Mouse (Mus musculus): ENCODE data around the gene Sptlc2. TPM values are rescaled to one million over a fixed set of nuclear protein-coding genes. Genes with fewer than 3 reads are reported as not detected.

Sptlc2 gene
- polyA plus RNA-seq, 1 experiment, result 31.0 TPM

- TF ChIP-seq CTCF (IDR thresholded peaks at IDR 0.05; ENCODE audit: borderline replicate concordance, extremely low read depth, insufficient read depth, insufficient read length) (no peak), POLR2A (IDR thresholded peaks at IDR 0.05; ENCODE audit: borderline replicate concordance, extremely low read depth, insufficient read depth, insufficient read length, poor library complexity, severe bottlenecking) (no peak)
- DNase-seq (ENCODE audit: low read depth), result no peak
These were observed 5.4 kb upstream of the Sptlc2 start for GRCm38 (mm10) chr12:87393447-87394145.

- TF ChIP-seq CTCF (IDR thresholded peaks at IDR 0.05; ENCODE audit: borderline replicate concordance, extremely low read depth, insufficient read depth, insufficient read length), result no peak
- no peak for TF ChIP-seq POLR2A (IDR thresholded peaks at IDR 0.05; ENCODE audit: borderline replicate concordance, extremely low read depth, insufficient read depth, insufficient read length, poor library complexity, severe bottlenecking)
- DNase-seq (ENCODE audit: low read depth), result no peak
These were observed 3.2 kb upstream of the Sptlc2 start for GRCm38 (mm10) chr12:87391355-87391754.

- TF ChIP-seq POLR2A (IDR thresholded peaks at IDR 0.05; ENCODE audit: borderline replicate concordance, extremely low read depth, insufficient read depth, insufficient read length, poor library complexity, severe bottlenecking) (no peak), CTCF (IDR thresholded peaks at IDR 0.05; ENCODE audit: borderline replicate concordance, extremely low read depth, insufficient read depth, insufficient read length) (no peak)
- no peak for DNase-seq (ENCODE audit: low read depth)
These were observed 1.1 kb upstream of the Sptlc2 start for GRCm38 (mm10) chr12:87389231-87389630.

- TF ChIP-seq CTCF (IDR thresholded peaks at IDR 0.05; ENCODE audit: borderline replicate concordance, extremely low read depth, insufficient read depth, insufficient read length) (no peak), POLR2A (IDR thresholded peaks at IDR 0.05; ENCODE audit: borderline replicate concordance, extremely low read depth, insufficient read depth, insufficient read length, poor library complexity, severe bottlenecking) (no peak)
- DNase-seq (ENCODE audit: low read depth), result peak; percentile 27
These were observed 709 bp downstream of the Sptlc2 start for GRCm38 (mm10) chr12:87387171-87388121.

GRCm38 (mm10) chr12:87385051-87385450 lies 3.1 kb downstream of the Sptlc2 start:
- TF ChIP-seq CTCF (IDR thresholded peaks at IDR 0.05; ENCODE audit: borderline replicate concordance, extremely low read depth, insufficient read depth, insufficient read length) (no peak), POLR2A (IDR thresholded peaks at IDR 0.05; ENCODE audit: borderline replicate concordance, extremely low read depth, insufficient read depth, insufficient read length, poor library complexity, severe bottlenecking) (no peak)
- DNase-seq (ENCODE audit: low read depth), result no peak

- no peak for DNase-seq (ENCODE audit: low read depth)
- TF ChIP-seq CTCF (IDR thresholded peaks at IDR 0.05; ENCODE audit: borderline replicate concordance, extremely low read depth, insufficient read depth, insufficient read length), result no peak
These were observed 6.8 kb downstream of the Sptlc2 start for GRCm38 (mm10) chr12:87381380-87381682.

- DNase-seq (ENCODE audit: low read depth), result no peak
- TF ChIP-seq POLR2A (IDR thresholded peaks at IDR 0.05; ENCODE audit: borderline replicate concordance, extremely low read depth, insufficient read depth, insufficient read length, poor library complexity, severe bottlenecking) (no peak), CTCF (IDR thresholded peaks at IDR 0.05; ENCODE audit: borderline replicate concordance, extremely low read depth, insufficient read depth, insufficient read length) (no peak)
These were observed 7.4 kb downstream of the Sptlc2 start for GRCm38 (mm10) chr12:87380586-87381379.

- TF ChIP-seq CTCF (IDR thresholded peaks at IDR 0.05; ENCODE audit: borderline replicate concordance, extremely low read depth, insufficient read depth, insufficient read length), result no peak
- no peak for TF ChIP-seq POLR2A (IDR thresholded peaks at IDR 0.05; ENCODE audit: borderline replicate concordance, extremely low read depth, insufficient read depth, insufficient read length, poor library complexity, severe bottlenecking)
These were observed 8.7 kb downstream of the Sptlc2 start for GRCm38 (mm10) chr12:87379496-87379895.

GRCm38 (mm10) chr12:87374159-87374558 lies 14.0 kb downstream of the Sptlc2 start:
- no peak for DNase-seq (ENCODE audit: low read depth)
- TF ChIP-seq CTCF (IDR thresholded peaks at IDR 0.05; ENCODE audit: borderline replicate concordance, extremely low read depth, insufficient read depth, insufficient read length) (no peak), POLR2A (IDR thresholded peaks at IDR 0.05; ENCODE audit: borderline replicate concordance, extremely low read depth, insufficient read depth, insufficient read length, poor library complexity, severe bottlenecking) (no peak)

More at GRCm38 (mm10) chr12:87379496-87379895, 8.7 kb downstream of the Sptlc2 start:
- DNase-seq (ENCODE audit: low read depth), result no peak

- no peak for TF ChIP-seq CTCF (IDR thresholded peaks at IDR 0.05; ENCODE audit: borderline replicate concordance, extremely low read depth, insufficient read depth, insufficient read length)
- TF ChIP-seq POLR2A (IDR thresholded peaks at IDR 0.05; ENCODE audit: borderline replicate concordance, extremely low read depth, insufficient read depth, insufficient read length, poor library complexity, severe bottlenecking), result no peak
- DNase-seq (ENCODE audit: low read depth), result no peak
These were observed 18.8 kb downstream of the Sptlc2 start for GRCm38 (mm10) chr12:87369319-87369718.

- no peak for DNase-seq (ENCODE audit: low read depth)
- TF ChIP-seq CTCF (IDR thresholded peaks at IDR 0.05; ENCODE audit: borderline replicate concordance, extremely low read depth, insufficient read depth, insufficient read length) (no peak), POLR2A (IDR thresholded peaks at IDR 0.05; ENCODE audit: borderline replicate concordance, extremely low read depth, insufficient read depth, insufficient read length, poor library complexity, severe bottlenecking) (no peak)
These were observed 20.1 kb downstream of the Sptlc2 start for GRCm38 (mm10) chr12:87368092-87368491.

All from brain, embryonic 14.5 days (tissue).